Mouse (Mus musculus): ENCODE data around the gene Ddc. TPM values are rescaled to one million over a fixed set of nuclear protein-coding genes. Genes with fewer than 3 reads are reported as not detected.

The Ddc gene
- total RNA-seq, 4 experiments from 2014 or later = 0.66 to 1.2 (median 0.93) TPM

DNA sequence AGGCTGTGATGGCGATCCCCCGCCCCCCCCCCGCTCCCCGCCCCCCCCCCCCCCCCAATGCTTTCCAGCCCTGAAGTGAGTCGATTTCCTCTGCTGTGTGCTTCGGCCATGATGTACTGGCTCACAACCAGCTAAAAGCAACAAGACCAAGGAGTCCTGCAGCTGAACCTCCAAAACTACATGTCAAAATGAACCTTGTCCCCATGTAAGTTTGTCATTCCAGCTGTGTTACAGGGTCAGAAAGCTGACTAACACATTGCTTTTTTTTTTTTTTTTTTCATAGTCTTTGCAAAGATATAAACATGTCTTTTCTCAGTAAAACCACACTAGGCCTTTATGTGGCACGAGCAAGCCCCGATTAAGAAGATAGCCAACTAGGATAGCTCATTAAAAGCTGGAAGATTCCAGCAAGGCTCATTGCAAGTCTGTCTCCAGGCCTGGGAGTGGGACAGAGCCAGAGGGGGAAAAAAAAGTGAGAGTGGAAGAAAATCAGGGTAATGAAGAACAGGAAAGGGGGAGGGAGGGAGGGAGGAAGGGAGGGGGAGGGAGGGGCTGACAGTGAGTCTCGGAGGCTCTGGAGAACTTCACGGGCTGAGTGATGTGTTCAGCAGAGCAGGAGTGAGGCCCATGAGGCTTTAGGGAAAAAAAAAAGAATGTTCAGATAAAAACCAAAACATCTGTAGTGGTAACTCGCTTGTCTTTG lies 19.5 kb downstream of the Ddc start:
- peak; percentile 43 for DNase-seq (ENCODE audit: low spot score)

DNA sequence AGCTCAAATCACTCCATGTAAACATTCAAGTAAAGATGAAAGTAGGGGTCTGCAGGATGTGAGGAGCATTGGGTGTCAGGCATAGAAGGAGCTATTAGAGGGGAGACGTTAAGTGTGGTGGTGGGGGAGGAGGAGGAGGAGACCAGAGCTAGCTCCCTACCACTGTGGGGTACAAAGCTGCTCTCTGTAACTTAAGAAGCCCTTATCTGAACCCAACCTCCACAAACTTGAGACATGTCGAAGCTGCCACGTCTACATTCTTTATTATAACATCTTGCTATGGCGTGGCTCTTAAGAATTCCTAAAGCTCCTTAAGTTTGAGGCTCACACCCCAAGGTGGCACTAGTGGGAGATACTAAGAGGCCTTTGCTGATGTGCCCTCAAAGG lies 20.1 kb downstream of the Ddc start:
- no peak for DNase-seq (ENCODE audit: low spot score)

DNA sequence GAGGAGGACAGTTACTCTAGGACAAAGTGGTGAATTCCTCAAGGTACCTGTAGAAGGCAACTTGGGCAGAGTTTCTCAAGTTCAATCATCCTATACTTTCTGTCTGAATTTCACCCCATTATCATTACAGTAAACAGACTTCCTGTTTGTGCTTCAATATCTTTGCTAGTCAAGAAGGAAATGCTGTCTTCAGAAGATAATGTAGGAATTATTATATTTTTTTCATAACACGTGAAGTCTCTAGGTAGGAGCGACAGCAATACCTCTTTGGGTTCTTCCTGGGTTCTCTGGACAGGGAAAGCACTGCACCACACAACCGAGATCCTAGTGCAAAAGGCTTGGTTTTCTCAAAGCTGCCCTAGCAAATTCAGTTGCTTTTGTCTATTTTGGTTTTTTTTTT lies 21.6 kb downstream of the Ddc start:
- no peak for DNase-seq (ENCODE audit: low spot score)

DNA sequence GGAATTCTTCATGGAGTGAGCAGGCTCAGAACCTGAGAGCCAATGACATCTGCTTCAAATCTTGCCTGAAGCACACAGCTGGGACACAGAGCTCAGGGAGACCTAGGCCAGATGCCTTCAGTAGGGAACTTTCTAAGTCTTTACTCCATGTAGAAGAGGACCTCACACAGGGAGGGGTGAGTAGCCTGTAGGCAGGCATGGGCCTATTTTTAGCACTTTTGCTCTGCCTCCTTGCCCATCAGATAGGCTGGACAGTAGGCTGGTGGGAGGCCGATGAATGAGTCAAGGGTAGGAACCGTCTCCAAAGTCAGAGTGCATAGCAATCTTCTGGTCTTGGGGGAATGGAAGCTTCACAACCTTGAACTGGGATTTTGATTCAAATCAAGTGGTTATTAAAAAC lies 22.7 kb downstream of the Ddc start:
- DNase-seq (ENCODE audit: low spot score) = peak; percentile 24

DNA sequence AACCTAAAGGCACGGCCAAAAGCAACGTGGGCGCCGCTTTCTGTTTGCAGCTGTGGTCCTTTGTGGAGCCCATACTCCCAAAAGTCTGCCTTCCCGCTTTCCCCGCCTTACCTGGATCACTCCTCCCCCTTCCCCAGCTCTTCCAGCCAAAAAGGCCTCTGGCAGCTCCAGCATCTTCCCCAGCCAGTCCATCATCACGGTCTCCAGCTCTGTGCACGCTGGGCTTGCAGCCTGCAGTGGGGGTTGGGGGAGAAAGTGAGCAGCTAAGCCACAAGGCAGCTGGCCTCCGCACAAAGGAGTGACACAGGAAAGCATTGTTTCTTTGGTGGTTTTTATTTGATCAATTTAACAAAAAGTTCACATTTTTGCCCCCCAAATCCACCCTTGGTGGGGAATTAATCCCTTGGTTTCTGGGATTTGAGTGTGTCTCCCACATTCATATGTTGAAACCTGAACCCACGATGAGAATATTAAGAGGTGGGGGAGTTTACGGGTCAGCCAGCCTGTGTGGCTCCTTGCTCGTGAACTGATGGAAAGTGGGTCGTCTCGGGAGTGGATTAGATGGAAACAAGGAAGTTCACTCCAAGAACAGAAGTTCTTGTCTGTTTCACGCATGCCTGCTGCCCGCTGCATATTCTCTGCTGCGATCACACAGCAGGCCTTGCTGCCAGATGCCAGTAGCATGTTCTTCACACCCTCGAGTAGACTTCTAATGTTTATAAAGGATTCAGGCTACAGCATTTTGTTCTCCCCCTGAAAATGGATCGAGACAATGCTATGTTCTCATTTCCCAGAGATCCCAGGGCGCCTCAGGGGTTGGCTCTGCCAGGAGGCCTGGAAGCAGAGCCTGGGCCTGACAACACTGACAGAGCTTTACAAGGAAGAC lies 24.7 kb downstream of the Ddc start:
- DNase-seq (ENCODE audit: low spot score) = peak; percentile 50

DNA sequence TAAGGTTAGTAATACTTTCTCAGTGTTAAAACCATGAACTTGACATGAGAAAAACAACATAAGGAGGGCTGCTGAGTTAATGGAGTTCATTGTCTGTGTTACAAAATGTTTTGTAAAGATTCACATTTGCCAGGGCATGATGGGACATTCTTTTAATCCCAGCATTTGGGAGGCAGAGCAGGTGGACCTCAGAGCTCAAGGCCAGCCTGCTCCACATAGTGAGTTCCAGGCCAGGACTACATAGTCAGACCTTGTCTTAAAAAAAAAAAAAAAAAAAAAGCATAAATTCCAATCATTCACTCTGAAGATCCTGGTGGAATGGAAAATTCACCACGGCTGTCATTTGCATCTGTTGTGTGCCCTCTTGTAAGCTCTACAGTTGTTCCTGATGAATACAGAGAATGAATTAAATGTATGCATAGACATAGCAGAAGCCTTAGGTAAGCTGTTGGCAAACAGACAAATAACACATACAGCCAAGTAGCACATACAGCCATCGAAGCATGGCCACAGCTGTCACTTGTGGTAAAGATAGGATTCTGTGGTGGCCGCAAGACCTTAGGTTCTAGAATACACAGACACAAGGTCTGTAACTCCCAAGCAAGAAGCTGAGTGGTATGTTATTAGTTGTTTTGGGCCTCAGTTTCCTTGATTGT lies 25.7 kb downstream of the Ddc start:
- DNase-seq (ENCODE audit: low spot score) = no peak

DNA sequence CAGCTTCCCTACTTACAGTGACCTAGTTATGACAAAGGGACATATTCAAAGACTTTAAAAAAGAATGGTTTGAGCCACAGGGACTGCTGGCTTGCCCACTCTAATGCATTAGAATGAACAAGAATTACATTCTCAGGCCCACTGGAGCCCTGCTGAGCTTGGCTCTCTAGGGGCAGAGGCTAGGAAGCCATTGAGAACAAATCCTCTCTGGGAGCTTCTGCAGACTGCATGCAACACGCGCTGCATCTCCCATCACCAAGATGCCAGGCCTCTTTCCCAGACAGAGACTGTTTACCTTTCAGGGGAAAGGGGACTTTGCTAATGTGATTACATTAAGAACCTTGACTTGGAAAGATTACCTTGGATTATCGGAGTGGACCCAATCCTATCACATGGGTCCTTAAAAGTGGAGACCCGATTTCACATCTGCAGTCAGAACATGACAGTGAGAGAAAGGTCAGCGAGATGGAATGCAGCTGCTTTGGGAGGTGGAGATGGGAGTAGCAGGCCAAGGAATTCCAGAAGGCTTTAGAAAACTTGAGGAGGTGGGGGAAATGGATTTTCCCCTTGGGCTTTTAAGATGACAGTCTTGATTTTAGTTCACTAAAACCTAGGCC lies 26.6 kb downstream of the Ddc start:
- no peak for DNase-seq (ENCODE audit: low spot score)

DNA sequence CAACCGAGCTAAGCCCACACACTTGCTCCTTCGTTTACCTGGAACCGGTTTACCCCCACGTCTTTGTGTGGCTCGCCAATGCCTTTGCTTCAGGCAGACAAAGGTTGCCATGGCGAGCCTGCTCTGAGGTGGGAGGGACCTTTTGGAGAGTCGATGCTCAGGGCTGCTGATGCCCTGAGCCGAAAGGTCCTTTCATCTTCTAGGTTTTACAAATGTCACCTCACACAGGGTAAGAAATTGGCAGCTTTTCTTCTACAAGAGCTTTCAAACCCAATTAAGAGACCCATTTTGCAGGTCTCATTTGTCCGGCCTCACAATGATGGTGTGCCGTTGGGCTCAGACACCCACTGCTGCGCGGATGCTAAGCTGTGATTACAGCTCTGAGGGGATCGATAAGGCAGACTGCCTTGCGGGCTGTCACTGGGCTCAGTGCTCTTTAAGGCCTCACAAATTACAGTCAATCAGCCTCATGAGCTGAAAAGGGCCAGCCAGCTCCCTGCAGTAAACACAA lies 29.9 kb downstream of the Ddc start:
- DNase-seq (ENCODE audit: low spot score) = no peak

DNA sequence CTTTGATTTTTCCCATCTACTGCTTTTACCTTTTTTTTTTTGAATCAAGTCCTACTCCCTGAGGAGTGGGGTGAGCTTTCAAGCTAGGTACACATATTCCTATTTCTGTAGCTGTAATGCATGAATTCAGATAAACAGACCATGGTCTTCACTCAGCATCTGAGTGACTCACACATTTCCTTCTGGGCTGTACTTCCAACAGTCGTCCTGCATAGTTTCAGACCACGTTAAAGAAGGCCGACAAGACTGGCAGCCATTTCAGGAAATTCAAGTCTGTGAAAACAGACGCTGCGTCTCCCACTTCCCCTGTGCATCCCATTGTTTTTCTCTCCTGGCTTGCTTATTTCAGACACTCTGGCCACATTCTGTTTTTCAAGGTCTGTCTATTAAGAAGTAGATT lies 31.2 kb downstream of the Ddc start:
- DNase-seq (ENCODE audit: low spot score) = no peak

DNA sequence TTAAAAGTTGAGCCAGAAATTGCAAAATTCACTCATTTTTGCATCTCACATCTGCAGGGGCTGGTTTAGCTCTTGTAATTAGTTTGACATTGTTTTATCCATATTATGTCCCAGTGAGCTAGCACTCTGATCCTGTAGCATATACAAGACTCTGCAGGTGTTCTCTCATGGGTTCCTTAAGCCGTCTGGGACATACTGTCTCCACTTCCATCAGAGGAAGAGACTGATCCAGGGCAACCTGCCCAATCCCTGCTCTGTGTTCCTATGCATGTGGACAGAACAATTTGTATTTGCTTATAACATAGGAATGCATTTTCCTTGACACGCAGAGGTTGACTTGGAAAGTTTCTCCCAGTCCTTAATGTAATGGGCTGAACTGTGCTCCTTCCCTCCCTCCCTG lies 32.8 kb downstream of the Ddc start:
- no peak for DNase-seq (ENCODE audit: low spot score)

DNA sequence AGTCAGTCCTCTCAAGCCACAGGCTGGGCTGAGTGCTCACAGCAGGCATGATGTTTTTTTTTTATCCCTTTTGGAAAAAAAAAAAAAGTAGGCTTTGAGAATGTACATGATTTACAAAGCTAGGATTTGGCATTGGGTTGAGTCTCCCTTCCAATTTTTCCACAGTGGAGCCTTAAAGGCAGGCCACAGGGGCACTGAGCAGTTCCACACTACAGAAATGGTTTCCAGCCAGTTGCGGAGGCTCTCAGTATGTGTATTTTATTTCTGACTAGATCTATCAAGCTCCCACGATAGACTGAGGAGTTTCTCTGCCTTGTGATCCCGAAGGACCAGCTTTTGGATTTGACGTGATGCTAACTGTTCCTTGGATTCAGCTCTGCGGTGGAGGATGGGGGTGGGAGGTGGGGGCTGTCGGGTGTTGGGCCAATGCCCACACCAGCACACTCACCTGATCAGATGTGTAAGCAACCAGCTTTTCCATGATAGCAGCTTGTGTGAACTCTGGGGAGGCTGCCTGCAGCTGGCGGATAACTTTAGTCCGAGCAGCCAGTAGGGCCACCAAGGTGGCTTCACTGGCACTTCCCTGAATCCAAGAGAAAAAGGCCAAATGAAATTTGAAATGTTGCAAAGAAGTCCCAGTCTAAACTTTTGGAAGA lies 33.4 kb downstream of the Ddc start:
- no peak for DNase-seq (ENCODE audit: low spot score)

DNA sequence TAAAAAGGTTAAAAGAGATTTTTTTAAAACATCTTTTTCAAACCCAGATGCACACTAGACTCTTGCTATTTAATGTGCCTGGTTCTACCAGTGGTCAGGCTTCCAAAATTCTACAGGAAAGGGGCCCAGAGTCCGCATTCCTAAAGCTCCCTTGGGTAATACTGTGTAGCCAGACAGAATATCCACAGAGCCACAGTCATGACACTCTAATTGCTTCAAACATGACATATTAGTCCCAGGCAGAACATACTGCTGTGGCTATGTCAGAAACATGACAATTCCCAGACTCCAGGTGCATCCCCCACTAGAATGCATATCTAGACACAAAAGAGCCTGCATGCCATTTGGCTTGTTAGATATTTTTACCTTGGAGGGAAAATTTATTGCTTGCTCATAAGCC lies 35.4 kb downstream of the Ddc start:
- no peak for DNase-seq (ENCODE audit: low spot score)

DNA sequence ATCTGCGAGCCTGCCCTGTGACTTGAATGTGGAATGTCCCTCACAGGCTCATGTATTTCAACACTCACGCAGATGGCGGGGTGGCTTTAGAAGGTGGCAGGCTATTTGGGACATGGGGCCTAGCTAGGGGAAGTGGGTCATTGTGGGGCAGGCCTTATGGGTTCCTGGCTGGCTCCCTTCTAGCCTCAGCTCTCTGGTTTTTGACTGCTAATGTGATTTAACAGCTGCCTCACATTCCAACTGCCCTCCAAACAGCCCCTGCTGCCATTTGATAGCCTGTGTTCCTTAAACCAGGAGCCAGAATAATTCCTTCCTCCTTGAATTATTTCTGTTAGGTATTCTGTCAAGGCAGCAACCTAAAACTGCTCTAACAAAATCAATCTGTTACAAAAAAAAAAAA lies 41.0 kb downstream of the Ddc start:
- no peak for DNase-seq (ENCODE audit: low spot score)

DNA sequence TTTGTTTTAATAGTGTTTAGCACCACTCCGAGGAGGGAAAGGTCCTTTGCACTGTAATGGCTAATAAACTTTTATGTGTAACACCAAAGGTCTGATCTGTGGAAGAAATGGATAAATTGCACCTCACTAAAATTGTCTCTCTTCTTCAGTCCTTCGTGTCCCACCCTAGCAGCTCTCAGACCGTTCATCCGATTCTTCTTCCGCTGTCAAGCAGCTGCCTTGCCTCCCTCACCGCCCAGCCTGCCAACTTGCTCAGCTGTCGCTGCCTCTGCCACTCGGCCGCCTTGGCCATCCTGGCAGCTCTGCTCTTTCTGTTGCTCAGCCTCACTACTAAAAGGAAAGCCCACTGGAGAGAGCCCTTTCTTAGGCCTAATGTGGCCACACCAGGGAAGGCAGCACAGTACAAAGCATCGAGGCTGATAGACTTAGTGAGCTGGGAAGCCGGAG lies 42.2 kb downstream of the Ddc start:
- no peak for DNase-seq (ENCODE audit: low spot score)

DNA sequence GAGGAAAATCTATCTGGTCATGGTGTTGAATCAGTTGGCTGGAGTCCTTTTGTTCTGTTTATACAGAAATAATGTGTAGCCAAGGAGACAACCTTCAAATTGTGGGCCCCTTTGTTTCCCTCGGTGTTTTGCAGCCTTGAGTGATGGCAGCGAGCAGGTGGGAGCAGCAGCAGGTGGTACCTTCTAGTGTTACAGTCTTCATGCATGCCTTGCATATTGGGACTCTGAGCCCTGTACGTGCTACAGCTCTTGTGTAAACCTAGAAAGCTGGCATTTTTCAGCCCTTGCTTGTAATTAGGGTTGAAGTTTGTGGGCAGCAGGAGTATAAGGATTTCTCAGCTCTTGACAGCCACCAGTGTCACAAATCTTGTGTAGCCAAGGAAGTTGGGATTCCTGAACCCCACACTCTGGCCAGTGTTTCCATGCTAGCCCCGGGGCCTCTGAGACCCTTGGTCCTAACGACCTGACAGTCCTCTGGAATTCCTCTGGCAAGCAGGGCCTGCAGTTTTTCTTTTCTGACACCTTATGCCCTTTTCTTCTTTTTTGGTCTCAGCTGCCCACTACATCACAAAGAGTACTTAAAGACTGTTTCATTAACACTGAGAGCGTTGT lies 42.8 kb downstream of the Ddc start:
- no peak for DNase-seq (ENCODE audit: low spot score)

DNA sequence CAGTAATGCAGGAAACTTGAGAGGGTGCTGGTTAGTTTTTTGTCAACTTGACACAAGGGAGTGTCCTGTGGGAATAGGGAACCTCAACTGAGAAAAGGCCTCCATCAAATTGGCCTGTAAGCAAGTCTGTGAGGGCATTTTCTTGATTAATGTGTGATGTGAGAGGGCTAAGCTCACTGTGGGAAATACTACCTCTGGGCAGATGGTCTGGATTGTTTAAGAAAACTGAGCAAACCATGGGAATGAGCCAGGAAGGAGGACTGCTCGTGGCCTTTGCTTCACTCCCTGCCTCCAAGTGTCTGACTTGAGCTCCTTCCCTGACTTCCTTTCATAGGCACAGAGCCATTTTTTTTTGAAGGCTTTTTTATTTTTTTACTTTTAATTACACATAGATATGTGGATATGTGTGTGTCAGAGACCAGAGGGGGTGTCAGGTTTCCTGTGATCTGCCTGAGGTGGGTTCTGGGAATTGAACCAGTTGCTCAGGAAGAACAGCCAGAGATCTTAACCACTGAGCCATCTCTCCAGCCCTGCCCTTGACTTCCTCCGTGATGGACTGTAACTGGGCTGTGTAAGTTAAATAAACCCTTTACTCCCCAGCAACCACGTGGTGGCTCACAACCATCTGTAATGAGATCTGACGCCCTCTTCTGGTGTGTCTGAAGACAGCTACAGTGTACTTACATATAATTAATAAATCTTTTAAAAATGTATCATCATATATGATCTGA lies 44.0 kb downstream of the Ddc start:
- DNase-seq (ENCODE audit: low spot score) = no peak

DNA sequence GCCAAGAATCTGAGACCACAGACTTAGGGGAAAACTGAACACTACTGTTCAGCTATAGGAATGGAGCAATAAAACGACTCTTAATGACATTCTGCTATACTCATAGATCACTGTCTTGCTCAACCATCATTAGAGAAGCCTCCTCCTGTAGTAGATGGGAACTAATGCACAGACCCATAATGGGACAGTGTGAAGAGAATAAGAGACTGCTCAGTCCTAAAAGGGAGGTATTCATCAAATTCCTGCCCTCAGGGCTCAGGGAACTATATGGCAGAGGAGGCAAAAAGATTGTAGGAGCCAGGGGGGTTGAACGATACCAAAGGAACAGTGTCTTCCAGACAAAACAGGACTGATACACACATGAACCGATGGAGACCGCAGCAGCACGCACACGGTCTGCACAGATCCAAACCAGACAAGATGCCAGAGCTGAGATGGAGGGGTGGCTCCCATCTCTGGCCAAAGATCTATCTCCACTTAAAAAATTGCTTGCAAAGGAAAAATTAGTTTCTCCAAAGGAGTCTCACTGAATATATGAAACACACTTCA lies 45.9 kb downstream of the Ddc start:
- no peak for DNase-seq (ENCODE audit: low spot score)

DNA sequence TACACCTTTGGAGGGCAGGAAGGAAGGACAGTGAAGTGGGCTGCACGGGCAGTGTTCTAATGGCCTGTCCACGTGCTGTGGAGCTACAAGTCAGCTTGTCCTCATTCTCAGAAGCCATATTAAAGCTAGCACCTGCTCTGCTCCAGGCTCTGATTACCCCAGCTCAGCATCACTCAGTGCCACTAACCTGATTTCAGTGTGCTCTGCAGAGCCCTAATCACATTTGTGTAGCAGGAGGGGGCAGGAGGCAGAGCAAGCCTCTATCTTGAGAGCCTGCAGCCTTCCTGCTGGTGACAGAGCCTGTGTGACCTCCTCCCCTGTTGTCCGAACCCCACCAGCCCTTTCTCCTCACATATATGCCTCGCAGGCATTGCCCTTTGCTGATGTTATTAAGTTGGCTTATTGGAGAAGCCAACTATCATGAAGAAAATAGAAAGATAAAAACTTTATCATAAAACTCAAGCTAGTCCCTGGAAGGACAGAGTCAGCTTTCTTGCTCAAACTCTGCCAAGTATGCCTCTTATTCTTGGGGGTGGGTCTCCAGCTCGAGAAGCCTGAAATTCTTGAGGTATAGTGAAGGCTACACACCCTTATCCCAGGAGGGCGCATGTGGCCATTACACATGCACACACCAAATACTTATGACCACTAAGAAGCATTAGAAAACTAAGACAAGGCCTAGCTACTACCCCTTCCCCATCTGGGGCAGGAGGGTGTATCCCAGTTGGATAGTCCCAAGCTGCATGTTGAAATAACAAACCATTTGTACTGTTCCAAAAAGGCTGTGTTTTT lies 47.3 kb downstream of the Ddc start:
- DNase-seq (ENCODE audit: low spot score) = no peak
